Mouse (Mus musculus): ENCODE data around the gene Pdss2.
"Not testable (repeated sequence)": the region's sequence is repeated elsewhere in the genome, so short reads cannot be mapped to it uniquely, and the experiment has no call there.

Pdss2 gene

DNA sequence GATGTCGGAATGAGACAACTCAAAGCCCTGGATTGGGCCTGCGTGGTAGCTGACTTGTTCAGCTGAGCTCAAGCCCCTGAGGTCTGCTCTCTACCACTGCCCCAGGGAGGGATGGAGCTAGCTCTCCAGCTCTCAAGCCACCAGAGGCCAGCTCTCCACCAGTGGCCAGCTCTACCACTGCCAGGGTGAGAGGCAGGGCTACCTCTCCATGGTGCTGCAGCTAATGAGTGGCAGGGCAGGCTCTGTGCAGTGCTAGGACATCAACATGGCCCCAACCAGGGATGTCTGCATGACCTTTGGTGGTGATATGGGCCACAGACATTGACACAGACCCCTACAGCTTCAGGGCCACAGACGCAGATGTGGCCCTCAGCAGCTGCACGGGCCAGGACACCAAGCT is 144.6 kb downstream of the Pdss2 start:
- in situ Hi-C loops (cut with MboI; ENCODE audit: unreplicated experiment in 2 of 2): no loop called here

- in situ Hi-C loops (cut with MboI; ENCODE audit: unreplicated experiment in 2 of 2): no loop called here
Observed at GRCm38 (mm10) chr10:43368611-43369010, 147.3 kb downstream of the Pdss2 start.

- in situ Hi-C loops (cut with MboI; ENCODE audit: unreplicated experiment in 2 of 2): loop anchor here in 1 of 2 experiments (10.0 kb wide), 1 partner anchor 82 kb away; no protein-coding TSS in a partner anchor
Observed at GRCm38 (mm10) chr10:43372315-43372714, 151.0 kb downstream of the Pdss2 start.

- in situ Hi-C loops (cut with MboI; ENCODE audit: unreplicated experiment in 2 of 2): loop anchor here in 1 of 2 experiments (10.0 kb wide), 1 partner anchor 82 kb away; no protein-coding TSS in a partner anchor
Observed at GRCm38 (mm10) chr10:43373035-43373434, 151.7 kb downstream of the Pdss2 start.

DNA sequence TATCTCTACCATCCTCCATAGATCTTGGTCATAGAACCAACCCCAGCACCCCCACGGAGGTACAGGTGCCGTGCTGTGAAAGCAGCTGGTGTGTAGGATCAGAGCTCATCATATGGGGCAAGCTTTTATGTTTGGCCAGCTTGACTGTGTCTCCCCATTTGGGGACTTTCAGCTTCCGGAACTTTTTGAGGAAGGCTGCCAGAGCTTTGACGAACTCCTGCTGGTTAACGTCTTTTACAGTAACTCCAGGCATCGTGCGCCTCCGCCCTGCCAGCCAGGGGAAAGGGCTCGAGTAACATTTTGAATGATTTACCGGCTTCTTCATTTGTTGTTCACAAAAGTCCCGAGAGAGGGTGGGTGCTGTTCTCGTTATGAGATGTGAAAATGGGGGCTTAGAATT is 152.4 kb downstream of the Pdss2 start:
- in situ Hi-C loops (cut with MboI; ENCODE audit: unreplicated experiment in 2 of 2): loop anchor here in 1 of 2 experiments (10.0 kb wide), 1 partner anchor 81 kb away; no protein-coding TSS in a partner anchor

DNA sequence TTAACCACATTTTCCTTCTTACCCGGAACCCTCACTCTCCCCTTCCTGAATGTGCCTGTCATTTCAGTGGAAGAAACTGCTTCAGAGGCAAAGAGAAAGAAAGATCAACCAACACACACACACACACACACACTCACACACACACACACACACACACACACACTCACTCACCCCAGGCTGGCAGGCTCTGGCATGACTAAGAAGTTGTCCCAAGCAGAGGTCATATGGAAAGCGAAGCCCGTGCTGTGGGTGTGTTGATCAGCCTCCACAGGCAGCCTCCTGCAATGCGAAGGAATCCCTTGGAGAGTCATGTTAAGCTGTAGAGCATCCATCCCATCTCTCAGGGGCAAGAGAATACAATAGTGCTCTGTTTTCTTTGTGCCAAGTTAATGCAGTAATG is 154.0 kb downstream of the Pdss2 start:
- in situ Hi-C loops (cut with MboI; ENCODE audit: unreplicated experiment in 2 of 2): loop anchor here (5.0 to 10.0 kb wide), 4 partner anchors 80 to 368 kb away; no protein-coding TSS in a partner anchor

DNA sequence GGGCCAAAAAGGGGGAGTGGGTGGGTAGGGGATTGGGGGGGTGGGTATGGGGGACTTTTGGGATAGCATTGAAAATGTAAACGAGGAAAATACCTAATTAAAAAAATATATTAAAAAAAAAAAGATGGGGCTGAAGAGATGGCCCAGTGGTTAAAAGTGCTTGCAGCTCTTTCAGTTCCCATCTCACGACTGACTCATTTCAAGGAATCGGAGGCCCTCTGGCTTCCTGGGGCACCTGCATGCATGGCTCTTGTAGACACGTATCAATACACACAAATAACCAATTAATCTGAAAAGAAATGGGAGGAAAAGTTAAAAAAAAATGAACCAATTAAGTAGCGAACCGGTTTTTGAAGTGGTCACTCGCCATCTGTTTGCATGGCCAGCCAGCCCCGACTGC is 155.5 kb downstream of the Pdss2 start:
- in situ Hi-C loops (cut with MboI; ENCODE audit: unreplicated experiment in 2 of 2): loop anchor here (5.0 to 10.0 kb wide), 4 partner anchors 78 to 369 kb away; no protein-coding TSS in a partner anchor

GRCm38 (mm10) chr10:43378279-43378678 is 157.0 kb downstream of the Pdss2 start:
- in situ Hi-C loops (cut with MboI; ENCODE audit: unreplicated experiment in 2 of 2): loop anchor here (5.0 to 10.0 kb wide), 4 partner anchors 77 to 371 kb away; no protein-coding TSS in a partner anchor

DNA sequence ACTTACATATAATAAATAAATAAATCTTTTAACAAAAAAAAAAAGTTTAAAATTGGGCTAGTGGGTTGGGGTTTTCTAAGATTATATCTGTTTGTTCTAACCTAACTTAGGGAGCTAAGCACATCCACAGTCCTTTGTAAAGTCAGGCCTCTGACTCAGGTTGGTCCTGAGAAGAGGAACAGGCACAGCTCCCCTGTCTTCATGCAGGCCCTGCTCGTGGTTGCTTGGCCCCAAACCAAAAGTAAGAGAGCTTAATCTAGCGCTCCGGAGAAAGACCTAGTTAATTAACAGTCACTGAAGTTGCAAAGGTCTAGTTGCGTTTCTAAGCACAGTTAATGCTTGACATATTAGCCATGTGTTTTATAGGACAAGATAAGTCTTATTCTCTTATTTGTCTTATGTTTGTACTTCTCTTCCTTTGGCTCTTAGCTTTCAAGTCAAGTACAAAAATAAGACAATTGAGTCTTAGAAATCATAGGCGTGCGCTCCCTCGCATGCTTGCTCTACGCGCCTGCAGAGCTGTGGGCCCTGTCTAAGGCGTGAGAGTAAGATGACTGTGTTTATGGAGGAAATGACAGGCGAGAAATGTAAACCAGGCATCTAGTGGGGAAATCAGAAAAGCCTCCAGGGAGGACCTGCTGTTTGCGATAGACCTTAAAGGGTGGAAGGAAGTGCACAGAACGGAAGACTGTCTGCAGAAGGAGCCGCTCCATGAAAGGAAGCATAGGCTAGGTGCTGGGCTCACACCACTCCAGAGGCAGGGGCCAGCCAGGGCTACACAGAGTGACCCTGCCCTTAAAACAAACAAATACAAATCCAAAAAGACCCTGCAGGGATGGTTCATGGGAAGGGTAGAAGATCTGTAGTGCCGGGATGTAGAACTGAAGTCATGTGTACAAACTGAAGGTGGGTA is 157.7 kb downstream of the Pdss2 start:
- in situ Hi-C loops (cut with MboI; ENCODE audit: unreplicated experiment in 2 of 2): loop anchor here (5.0 to 10.0 kb wide), 4 partner anchors 76 to 372 kb away; no protein-coding TSS in a partner anchor

DNA sequence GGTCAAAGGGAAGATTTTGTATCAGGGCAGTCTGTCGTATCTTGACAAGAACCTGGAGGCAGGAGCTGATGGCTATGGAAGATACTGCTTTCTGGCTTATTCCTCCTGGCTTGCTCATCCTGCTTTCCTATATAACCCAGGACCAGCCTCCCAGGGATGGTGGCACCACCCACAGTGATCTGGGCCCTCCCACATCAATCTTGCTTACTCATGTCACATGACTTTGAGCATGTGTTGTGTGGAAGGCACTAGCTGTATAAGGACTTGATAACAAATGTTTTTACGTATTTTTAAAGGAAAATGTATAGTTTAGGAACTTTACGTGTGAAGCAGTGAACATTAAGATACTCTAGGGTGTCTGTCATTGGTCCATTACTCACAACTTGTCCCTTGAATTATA is 161.4 kb downstream of the Pdss2 start:
- in situ Hi-C loops (cut with MboI; ENCODE audit: unreplicated experiment in 2 of 2): loop anchor here in 1 of 2 experiments (5.0 kb wide), 1 partner anchor 370 kb away; no protein-coding TSS in a partner anchor

DNA sequence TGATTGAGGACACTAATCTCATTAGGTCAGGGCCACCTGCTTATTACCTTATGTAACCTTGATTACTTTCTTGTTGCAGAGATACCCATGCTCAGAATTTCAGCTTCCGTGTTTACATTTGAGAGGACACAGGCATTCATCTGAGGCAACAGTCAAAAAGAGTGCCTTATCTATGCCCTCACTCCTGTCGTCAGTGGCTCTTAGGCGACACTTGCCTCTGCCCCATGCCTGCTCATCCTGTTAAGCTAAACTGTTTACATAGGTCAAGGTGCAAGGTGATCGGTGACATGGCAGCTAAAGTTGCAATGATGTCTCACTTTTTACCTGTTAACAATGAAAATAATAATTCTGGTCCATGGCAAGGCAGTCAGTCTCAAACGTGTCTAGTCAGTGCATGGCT is 163.3 kb downstream of the Pdss2 start:
- in situ Hi-C loops (cut with MboI; ENCODE audit: unreplicated experiment in 2 of 2): loop anchor here in 1 of 2 experiments (5.0 kb wide), 1 partner anchor 372 kb away; no protein-coding TSS in a partner anchor

GRCm38 (mm10) chr10:43392921-43393320 is 171.6 kb downstream of the Pdss2 start:
- in situ Hi-C loops (cut with MboI; ENCODE audit: unreplicated experiment in 2 of 2): no loop called here

- in situ Hi-C loops (cut with MboI; ENCODE audit: unreplicated experiment in 2 of 2): no loop called here
Observed at GRCm38 (mm10) chr10:43393818-43394217, 172.5 kb downstream of the Pdss2 start.

DNA sequence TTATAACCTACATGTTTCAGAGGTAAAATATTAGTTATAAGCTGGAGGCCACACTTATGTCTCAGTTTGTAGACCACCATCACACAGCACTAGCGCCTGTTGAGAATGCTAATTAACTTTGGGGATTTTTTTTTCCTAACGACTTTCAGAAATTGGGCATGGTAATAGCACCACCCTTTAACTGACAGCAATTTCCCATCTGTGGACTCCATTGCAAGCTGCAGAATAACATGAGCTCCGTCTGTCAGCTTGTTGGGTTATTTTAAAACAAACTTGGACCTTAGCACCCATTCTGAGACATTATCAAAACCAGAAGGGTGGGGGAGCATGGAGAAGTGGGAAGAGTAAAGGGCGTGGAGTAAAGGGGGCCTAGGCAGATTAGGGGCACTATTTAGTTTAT is 174.5 kb downstream of the Pdss2 start:
- in situ Hi-C loops (cut with MboI; ENCODE audit: unreplicated experiment in 2 of 2): no loop called here

DNA sequence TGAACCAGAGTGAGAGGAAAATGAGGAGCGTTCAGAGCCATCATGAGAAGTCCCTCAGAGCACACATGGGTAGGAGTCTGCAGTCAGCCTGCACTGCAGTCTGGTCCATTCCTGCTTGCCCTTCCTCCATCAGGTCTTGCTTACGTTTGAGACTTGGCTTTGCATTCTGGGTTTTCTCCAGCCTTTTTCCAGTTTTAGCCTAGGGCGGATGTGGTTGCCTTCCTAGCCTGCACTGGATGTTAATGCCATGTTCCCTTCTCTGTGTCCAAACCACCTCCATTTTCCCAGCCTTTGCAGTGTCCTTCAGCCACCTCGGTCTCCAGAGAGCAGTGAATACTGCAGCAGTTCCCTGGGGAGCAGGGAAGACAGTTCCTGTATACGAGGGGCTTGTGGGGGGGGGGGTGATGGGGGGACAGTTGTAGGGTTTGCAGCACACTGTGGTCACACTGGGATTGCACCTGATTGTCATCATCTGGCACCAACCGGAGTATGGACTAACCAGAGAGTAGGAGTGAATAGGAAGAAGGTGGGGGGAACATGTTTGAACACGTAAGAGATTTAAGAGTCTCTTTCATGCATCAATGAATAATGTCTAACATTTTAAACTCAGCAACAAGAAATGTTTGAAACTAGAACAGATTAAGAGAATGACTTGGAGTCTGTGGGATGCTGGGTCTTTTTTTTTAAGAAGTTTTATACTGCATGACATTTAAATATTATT is 178.5 kb downstream of the Pdss2 start:
- in situ Hi-C loops (cut with MboI; ENCODE audit: unreplicated experiment in 2 of 2): no loop called here

DNA sequence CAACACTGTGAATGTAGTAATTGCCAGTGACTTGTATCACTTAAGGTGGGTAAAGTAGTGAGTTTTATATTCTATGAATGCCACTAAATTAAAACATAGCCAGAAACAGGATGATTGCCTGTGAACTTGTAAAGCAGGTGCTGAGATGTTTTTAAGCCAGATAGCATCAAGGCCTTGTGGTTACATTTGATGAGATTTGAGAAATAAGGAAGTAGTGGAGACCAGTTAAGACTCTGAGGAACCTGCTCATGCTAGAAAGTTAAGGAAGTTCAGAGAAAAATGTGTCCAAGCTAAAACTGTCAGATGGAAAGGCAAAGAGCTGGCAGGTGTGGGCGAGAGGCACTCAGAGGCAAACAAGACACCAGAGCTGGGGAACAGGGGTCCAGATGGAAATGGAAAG is 184.8 kb downstream of the Pdss2 start:
- in situ Hi-C loops (cut with MboI; ENCODE audit: unreplicated experiment in 2 of 2): no loop called here

DNA sequence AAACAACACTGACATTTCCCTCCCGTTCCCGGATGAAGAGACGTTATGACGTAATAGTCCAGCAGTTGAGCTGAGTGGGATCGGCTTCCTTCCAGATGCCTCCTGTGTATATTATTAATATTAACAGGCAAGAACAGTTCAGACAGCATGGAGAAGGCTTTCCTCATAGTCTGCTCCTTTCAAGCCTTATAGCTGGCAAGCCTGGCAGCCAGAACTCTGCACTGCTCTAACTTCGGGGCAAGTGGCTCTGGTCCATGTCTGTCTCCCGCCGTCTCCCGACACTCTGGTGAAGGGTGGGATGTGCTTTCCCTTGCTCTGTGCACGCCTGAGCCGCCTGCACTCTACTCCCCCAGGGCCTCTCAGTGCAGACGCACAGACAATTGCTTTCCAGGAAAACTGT is 185.6 kb downstream of the Pdss2 start:
- in situ Hi-C loops (cut with MboI; ENCODE audit: unreplicated experiment in 2 of 2): no loop called here

- in situ Hi-C loops (cut with MboI; ENCODE audit: unreplicated experiment in 2 of 2): no loop called here
Observed at GRCm38 (mm10) chr10:43409506-43410230, 188.4 kb downstream of the Pdss2 start.

GRCm38 (mm10) chr10:43411164-43411563 is 189.9 kb downstream of the Pdss2 start:
- in situ Hi-C loops (cut with MboI; ENCODE audit: unreplicated experiment in 2 of 2): not testable (repeated sequence)

GRCm38 (mm10) chr10:43417346-43417745 is 196.1 kb downstream of the Pdss2 start:
- in situ Hi-C loops (cut with MboI; ENCODE audit: unreplicated experiment in 2 of 2): no loop called here
